Mouse (Mus musculus): Measurements from ENCODE around the gene Mrpl47.
"Not testable (repeated sequence)": the region's sequence is repeated elsewhere in the genome, so short reads cannot be mapped to it uniquely, and the experiment has no call there.

The Mrpl47 gene

DNA sequence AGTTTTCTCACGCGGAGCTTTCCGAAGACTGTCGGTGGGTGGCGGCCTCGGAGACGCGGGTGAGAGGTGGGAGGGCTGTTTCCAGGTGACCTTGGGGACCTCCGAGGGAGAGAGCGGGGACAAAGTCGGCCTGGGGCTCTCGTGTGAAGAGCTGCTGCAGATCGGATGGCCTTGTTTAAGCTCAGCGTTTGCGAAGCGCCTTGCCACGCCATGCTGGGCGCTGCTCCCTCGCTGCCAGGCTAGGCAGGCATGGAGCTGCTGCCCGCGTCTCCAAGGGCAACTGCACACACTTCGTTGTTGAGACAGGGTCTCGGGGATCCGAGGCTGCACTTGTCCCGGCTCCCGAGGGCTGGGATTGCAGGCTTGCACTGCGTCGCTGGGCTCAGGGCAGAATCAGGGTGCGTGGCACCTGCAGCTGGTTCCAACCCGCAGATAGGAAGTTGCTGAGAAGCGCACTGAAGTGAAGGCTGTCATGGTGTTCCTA, at the start of gene Mrpl47:
Gene Mrpl47 (minus strand): TSS at position 434 of the 484 bp plus-strand sequence.
- DNase-seq (ENCODE audit: low read depth, low spot score) = no peak

DNA sequence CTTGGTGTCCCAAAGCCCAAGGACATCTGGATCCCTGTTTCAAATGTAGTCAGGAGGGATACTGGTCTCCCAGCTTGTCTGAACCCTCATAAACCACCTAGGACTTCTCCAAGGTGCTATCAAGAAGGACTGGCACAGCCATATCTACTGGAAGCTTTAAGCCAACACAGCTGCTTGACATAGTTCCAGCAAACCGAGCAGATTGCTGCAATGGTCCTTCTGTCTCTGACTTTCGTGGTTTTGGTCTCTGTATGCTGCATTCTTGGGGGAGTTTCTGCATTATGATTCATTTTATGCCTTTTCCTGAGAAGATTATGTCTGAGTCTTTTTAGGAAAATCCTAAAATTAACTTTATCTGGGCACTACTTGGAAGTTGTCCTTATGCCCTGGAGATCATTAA, 33.4 kb upstream of the Mrpl47 start:
- DNase-seq (ENCODE audit: low read depth, low spot score) = no peak

DNA sequence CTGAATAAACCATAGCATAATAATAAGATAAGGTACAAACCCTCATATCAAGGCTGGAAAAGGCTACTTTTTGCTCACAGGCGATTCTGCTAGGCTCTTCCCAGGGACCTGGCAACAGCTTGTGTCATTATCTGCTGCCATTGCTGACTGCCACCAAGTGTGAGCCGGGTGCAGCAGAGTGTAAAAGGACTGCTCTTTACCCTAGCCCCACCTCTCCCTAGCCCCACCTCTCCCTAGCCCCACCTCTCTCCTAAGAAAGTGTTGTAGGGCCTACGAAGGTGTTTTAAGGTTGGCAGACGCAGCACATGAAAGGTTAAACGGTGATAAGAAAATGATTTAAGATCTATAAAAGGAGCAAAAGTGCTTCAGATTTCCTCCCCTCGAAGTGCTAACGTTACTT, 26.5 kb upstream of the Mrpl47 start:
- DNase-seq (ENCODE audit: low read depth, low spot score) = no peak

DNA sequence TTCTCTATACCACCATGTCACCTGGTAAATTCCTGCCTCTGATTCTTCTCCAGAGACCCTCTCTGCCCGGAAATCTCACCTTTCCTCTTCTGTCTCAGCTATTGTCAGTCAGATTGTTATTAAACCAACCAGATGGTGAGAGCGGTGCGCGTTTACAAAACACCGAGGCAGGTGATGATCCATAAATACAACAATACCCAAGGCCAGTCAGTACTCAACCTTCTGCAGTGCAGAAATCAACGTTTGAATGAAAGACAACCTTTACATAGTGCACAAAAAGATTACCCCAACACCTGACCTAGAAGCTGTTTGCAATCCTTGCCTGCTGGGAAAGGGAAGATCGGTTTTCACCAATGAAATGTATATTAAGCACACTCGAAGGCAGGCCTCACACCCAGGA, 25.6 kb upstream of the Mrpl47 start:
- DNase-seq (ENCODE audit: low read depth, low spot score) = no peak

DNA sequence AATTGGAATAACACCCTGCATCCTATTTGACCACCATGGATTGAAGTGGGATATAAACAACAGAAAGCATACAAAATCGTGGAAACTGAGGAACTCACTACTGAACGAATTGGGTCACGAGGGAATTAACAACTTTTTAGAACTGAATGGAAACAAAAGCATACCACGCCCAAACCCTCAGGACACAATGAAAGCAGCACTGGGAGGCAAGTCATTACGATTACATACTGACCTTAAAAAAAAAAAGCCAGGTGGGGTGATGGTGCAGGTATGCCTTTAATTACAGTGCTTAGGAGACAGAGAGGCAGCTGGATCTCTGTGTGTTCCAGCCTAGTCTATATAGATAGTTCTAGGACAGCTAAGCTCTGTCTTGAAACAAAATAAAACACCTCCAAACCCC, 21.8 kb upstream of the Mrpl47 start:
- no peak for DNase-seq (ENCODE audit: low read depth, low spot score)

DNA sequence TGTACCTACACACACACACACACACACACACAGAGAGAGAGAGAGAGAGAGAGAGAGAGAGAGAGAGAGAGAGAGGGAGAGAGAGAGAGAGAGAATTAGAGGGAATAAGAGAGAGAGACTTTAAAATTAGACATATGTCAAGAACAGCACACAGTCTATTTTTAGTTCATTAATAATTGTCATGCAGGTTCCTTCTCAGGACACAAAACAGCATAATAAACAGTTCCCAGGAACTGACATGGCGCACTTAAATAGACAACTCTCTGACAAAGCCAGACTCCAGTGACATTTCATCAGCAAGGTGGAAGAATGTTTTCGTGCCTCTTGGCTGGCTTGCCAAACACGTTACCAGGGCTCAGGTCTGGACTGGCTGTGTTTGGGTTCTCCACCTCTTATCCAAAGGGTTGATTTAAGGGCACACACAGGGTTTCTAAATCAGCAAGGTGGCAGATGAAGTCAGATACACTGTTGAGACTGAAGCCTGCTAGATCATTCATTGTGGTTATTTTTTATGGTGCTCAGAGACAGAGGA, 17.0 kb upstream of the Mrpl47 start:
- DNase-seq (ENCODE audit: low read depth, low spot score) = no peak

DNA sequence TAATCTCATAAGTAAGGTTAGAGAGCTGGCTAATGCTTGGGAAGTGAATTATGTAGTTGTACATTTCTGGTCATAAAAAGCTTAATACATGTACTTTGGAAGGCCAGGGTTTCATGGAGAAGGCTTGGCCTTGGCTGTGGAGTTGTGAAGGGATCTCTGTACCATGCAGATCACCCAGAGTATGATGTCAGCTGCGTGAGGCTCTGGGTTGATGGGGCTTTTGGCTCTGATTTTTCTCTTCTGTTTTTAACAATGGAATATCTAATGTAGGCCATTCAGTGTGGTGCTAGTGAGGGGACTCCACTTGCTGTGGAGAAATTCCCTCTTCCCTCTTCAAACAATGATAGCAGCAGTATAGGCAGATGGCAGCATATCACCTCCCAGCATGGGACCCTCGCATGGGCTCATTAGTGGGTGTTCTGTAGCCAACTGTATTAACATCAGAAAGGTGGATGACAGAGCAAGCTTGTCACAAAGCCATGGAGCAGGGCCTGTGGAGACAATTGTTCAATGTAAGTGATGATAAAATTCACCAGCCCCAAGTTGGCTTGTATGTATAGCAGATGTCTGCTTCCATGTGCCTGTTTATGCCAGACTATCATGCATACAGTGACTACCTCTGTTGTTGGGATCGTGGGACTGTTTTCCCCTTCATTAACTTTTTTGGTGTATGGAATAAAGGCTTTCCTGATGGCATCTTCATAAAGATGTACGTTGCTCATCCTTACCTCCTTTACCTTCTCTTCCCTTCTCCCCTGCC, 12.6 kb upstream of the Mrpl47 start:
- DNase-seq (ENCODE audit: low read depth, low spot score) = no peak

DNA sequence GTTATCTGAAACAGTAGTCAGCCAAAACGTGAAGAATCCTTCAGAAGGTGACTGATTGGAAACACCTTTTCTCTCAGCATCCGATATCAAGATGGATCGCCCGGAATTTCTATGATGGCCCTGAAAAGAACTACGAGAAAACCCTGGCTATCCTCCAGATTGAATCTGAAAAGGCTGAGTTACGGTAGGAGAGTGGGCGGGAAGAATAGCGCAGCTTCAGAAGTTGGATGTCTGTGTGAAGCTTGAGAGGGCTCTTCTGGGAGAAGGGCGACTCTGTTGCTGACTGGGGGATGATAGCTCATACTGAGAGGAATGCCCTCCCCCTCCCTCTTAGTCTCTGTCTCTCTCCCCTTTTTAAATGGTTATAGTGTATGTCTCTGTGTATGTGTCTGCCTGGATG, 11.0 kb upstream of the Mrpl47 start:
- no peak for DNase-seq (ENCODE audit: low read depth, low spot score)

DNA sequence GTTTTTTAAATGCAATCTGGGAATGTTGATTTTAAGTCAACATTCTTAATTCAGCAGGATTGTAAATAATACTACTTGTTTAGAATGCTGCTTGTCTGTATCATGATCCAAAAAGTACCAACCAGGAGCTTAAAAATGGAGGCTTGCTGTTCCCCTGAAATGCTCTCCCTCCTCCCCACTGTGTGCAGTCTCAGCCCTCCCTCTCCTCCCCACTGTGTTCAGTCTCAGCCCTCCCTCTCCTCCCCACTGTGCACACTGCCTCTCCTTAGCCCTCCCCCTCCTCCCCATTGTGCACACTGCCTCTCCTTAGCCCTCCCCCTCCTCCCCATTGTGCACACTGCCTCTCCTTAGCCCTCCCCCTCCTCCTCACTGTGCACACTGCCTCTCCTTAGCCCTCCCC, 8.0 kb upstream of the Mrpl47 start:
- not testable (repeated sequence) for DNase-seq (ENCODE audit: low read depth, low spot score)

DNA sequence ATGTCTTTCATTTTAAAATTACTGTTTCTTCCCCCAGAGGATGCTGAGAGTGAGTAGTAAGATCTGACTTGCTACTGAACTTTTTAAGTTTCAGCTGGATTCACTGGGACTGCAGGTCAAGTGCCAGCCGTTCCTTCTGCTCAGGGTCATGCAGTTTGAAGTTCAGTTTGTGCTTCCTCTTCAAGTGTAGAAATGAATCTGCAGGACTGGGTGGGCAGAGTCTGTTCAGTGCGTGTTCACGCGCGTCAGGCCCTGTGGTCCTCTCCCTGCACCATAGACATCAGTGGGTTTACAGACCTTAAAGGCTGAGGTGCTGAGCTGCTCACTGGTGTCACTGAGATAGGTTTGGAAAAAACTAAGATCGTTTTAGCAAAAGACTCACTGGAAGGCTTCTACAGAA, 7.6 kb upstream of the Mrpl47 start:
- DNase-seq (ENCODE audit: low read depth, low spot score) = no peak

DNA sequence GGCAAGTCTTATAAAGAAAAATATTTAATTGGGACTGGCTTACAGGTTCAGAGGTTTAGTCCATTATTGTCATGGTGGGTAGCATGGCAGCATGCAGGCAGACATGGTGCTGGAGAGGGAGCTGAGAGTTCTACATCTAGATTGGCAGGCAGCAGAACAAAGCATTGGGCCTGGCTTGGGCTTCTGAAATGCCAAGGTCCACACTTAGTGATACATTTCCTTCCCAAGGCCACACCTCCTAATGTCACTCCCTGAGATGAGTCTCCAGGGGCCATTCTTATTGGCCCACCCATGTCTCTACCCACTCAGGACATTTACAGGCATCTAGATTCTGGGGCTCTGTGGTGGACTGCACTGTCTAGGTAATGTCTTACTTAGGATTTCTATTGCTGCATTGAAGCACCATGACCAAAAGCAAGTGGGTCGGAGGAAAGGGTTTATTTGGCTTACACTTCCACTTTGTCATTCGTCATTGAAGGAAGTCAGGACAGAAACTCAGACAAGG, 4.9 kb upstream of the Mrpl47 start:
- DNase-seq (ENCODE audit: low read depth, low spot score) = no peak

DNA sequence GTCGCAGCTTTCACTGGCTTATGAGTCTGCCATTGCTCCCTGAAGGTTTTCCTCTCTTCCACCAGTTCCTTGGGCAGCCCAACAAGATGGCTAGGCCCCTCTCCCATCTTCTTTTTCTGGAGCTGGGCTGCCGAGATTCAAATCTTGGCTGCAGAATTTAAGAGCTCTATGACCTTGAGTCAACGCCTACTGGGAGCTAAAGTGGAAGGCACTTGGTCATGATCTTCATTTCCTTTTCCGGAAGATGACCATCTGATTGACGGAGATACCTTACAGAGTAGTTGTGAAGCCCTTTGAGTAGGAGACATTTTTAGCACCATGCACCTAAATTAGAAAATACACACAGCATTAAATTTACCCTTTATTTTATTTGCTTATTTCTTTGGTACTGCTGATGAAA, 1.1 kb upstream of the Mrpl47 start:
- no peak for DNase-seq (ENCODE audit: low read depth, low spot score)

DNA sequence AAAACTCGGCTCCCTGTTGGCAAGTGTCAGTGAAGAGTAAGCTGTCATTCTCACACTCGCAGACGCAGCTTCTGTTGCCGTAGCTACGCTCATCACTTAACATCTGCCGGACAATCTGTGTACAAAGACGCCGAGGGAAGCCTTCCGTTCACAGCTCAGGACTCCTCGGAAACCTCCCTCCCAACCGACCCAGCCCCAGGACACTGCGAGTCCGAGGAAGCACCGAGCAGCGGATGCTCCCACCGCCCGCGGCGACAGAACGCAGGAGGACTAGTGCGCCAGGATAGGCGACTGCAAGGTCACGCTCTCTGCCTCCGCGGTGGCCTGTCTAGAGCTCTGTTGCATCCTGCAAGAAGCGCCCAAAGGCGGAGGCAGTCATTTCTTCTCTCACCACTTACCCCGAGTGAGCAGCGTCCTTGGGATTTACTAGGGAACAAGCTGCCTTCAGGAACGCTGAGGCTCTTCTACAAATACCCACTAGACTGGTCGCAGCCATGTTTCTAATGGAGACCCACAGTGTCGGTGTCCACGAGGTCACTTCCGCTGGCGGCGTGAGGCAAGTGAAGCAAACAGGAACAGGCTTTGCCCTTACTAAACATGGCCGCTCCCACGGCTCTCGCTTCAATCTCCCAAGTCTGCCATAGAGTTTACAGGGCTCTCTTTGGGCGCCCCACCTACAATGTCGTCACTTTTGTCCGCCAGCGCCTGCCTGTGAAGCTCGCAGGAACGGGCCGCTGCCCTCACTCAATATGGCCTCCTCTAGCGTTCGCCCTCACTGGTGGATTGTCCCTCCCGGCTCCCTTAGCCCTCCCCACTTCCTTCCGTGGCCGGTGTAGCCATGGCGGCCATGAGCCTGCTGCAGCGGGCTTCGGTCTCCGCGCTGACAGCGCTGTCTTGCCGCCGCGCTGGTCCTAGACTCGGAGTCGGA, 897 bp downstream of the Mrpl47 start, which contains the start of gene Ndufb5:
Gene Ndufb5 (plus strand): TSS at position 747 of the 928 bp plus-strand sequence.
- DNase-seq (ENCODE audit: low read depth, low spot score) = peak; percentile 98

DNA sequence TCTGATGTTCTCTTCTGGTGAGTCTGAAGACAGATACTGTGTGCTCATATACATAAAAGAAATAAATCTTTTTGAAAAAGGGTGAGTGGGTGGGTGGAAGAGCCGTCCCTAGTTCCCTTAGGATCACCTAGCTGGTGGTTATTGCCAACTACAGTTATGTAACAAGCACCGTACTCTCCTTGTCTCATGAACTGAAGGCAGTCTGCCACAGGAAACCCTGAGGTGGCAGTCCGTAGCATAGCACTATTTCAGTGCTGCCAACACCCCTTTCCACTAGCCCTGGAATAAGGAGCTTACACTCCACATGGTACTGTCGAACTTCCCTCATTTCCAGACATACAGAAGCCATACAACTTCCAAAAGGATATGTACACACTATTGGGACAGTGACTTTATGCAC, 9.5 kb downstream of the Mrpl47 start:
- no peak for DNase-seq (ENCODE audit: low read depth, low spot score)

DNA sequence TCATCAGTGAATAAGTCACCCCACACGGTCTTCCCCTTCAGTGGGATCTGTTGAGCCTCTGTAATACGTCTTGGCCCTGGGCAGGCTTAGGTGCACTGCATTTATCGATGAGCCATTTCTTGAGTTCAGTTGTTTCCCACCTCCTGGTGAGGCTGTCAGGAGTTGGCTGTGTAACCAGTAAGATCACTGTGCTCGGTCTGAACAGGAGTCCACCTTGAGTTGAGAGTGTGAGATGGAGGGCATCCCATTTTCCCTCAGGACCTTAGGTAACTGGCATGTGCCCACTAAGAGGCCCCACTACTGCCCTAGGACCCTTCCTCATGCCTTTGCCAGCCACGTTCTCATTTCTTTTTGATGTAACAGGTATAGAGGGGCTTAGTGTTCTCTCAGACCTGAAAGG, 11.5 kb downstream of the Mrpl47 start:
- DNase-seq (ENCODE audit: low read depth, low spot score) = no peak

DNA sequence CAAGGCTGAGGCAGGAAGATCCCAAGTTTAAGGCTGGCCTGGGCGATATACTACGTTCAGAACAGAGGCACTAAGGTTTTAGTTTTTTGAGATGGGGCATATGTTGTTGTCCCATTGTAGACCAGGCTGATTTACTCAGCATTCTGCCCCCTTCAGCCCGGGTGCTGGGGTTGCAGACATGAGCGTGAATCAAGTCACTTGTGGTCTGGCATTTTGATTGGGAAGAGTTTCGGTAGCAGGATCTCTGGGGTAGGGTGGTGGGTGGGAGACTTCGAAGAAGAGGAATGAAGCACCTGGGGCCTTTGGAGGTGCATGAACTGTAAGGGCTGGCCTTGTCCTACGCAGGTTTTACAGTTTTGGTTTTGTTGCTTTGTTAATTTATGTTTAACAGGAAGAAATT, 13.2 kb downstream of the Mrpl47 start:
- DNase-seq (ENCODE audit: low read depth, low spot score) = no peak

DNA sequence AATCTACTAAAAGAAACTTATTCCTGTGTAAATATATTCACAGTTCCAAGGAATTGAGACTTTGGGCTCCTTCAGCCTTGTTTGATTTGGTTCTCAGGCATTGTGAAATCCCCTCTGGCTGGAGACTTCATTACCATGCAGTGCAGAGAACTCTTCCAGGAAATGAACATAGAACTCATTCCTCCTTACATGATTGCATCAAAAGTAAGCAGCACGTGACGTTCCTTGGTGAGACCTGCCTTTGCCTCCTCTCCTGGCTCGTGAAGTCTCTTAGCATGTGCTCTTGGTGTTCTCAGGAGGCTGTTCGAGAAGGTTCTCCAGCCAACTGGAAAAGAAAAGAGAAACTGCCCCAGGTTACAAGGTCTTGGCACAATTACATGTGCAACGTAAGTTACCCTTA, 19.1 kb downstream of the Mrpl47 start:
- no peak for DNase-seq (ENCODE audit: low read depth, low spot score)

DNA sequence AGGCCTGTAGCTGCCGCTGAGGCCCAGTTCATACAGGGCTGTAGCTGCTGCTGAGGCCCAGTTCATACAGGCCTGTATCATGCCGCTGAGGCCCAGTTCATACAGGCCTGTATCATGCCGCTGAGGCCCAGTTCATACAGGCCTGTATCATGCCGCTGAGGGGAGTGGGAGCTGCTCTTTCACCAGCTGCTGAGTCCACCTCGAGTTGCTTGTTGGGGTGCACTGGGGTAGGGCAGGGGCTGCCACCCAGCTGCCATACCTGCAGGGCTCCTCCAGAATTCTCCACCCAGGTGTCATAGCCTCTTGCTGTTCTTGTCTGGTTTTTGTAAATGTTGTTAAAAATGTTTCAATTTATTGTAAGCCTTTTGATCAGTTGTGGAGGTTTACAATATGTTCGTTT, 20.0 kb downstream of the Mrpl47 start:
- not testable (repeated sequence) for DNase-seq (ENCODE audit: low read depth, low spot score)

DNA sequence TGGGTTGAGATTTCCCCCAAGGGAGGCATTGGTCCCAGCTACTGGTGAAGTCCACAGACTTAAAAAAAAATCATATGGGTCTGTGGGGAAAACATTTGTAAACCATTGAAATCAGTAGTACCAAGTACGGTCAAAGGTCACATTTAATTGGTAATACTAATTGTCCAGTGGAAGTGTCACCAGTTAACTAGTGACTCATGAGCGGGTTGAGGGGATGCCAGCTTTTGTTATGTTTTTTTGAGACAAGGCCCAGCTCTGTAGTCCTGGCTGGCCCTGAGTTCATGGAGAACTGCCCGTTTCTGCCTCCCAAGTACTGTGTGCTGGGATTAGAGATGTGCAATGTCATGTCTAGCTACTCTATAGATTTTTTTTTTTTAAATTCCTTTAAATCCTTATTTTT, 23.7 kb downstream of the Mrpl47 start:
- DNase-seq (ENCODE audit: low read depth, low spot score) = no peak

DNA sequence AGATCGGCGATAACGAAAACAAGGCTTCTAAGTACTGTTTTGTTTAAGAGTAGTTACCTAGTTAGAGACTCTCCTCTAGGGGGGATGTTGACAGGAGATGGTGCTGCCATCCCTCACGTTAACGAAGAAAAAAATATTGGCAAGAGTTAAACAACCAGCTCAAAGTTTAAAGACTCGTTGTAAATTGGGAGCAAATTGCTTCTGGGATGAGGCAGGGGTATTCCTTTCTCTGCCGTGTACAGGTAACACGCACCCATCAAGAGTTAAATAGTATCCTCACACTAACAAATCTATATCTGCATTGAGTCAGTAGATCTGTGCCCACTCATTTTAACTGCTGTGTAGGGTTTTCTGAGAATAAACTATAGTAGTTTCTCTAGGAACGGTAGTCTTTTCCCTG, 28.0 kb downstream of the Mrpl47 start:
- no peak for DNase-seq (ENCODE audit: low read depth, low spot score)

DNA sequence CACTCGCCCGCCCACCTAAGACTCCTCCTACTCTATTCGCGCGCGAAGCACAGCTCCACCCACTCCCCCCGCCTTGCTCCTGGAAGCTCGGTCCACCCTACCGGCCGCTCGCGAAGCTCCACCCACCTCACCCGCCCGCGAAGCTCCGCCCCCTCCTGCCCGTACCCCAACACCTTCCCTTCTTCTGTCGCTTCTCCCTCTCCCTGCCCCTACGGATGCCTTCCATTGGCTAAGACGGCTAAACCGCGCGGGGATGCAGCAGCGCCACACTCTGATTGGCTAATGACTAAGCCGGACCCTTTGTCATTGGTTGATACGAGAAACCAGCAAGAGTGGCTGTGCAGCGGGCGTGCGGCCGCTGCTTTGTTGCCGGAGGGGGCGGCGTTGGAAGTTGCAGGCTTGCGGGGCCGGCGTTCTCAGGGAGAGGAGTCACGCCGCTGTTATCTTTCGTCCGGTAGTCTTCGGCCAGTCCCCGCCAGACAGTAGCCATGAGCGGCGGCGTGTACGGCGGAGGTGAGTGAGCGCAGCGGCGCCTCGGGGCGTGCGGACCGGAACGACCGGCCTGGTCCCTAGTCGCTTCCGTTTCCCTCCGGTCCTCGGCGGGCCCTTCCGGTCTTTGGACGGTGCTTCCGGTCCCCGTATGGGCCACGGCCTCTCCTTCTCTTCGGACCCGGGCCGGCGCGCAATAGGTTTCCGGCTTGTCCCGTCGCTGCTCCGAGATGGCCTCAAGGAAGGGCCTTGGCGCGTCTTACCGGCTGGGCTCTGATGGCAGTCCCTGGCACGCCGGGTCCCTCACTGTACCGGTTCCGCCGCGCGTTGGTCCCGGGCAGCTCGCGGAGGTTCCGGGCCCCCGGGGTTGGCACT, 28.8 kb downstream of the Mrpl47 start:
- peak; percentile 99 for DNase-seq (ENCODE audit: low read depth, low spot score)

All from forelimb bud, embryonic 11.5 days (tissue).